Mouse (Mus musculus): ENCODE measurements around the gene Uqcr11.

Gene Uqcr11

DNA sequence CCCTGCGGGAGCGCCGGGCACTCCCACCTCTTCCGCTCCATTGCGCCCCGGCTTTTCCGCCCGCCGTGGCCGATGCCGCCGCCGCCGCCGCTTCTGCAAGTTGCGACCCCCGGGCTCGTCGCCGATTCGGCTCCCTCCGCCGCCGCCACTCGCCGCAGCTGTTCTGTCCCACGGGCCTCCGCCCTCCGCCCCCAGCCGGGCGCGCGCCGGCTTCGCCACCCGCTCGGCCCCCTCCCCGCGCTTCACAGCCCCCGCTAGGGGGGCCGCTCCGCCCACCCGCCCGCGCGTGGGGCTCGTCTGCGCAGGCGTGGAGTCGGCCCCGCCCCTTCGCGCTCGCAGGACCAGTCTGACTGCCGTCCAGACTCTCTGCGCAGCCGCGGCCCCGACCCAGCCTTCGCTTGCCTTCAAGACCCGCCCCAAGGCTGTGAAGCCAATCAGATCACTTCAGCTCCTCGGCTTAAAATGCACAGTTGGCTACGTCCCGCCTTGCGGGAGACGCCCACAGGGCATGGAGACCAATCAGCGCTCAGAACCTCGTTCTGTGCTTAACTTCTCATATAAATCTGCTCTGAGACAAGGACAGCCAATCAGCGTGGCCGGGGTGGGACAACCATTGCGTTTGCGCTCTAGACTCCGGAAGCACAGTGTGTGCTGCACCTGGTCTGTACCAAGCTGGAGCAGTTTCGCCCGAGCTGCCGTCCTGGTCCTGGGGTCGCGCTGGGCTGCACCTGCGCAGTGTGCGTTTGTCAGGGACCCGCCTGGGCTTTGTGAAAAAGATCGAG lies 7.2 kb downstream of the Uqcr11 start, which contains the start of gene Mbd3:
Gene Mbd3, minus strand, starts transcription at position 360 of the 782 bp plus-strand sequence.
- DNase-seq (ENCODE audit: low spot score in 2 of 2): peak; percentile 92 to 99

DNA sequence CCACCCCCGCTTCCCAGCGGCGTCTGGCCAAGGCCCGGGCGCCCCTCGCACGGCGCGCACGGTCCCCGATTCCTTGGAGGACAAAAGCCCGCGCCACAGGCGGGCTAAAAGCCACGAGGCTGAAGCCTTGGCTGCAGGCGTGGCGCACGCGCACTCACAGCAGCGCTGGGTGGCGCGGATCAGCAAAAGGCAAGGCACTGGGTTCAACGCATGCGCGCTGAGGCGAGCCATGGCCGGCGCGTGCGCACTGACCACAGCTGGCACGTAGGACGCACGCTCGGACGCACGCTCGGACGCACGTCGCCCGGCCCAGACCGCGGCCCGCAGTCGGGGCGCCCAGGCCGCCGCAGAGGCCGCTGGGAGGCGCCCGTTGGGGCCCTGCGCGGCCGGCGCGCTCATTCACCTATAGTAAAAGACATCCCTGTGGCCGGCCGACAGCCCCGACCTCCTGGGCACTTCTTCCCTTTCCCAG lies 7.9 kb downstream of the Uqcr11 start:
- DNase-seq (ENCODE audit: low spot score in 2 of 2): peak; percentile 89 to 97

DNA sequence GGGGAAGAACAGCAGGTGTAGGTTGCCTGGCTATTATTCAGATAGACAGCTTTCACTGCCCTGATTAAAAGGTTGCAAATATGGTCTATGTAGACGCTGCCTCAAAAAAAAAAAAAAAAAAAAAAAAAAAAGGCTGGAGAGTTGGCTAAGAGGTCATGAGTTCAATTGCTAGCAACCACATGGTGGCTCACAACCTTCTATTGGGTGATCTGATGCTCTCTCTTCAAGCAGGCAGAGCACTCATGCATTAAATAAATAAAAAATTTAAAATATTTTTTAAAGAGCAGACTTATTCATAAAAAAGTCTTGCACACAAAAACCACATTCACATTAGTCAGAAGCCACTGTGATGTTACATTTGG lies 8.5 kb downstream of the Uqcr11 start:
- DNase-seq (ENCODE audit: low spot score in 2 of 2): no peak

GRCm38 (mm10) chr10:80397524-80398173 lies 9.0 kb downstream of the Uqcr11 start:
- DNase-seq (ENCODE audit: low spot score in 2 of 2): no peak

DNA sequence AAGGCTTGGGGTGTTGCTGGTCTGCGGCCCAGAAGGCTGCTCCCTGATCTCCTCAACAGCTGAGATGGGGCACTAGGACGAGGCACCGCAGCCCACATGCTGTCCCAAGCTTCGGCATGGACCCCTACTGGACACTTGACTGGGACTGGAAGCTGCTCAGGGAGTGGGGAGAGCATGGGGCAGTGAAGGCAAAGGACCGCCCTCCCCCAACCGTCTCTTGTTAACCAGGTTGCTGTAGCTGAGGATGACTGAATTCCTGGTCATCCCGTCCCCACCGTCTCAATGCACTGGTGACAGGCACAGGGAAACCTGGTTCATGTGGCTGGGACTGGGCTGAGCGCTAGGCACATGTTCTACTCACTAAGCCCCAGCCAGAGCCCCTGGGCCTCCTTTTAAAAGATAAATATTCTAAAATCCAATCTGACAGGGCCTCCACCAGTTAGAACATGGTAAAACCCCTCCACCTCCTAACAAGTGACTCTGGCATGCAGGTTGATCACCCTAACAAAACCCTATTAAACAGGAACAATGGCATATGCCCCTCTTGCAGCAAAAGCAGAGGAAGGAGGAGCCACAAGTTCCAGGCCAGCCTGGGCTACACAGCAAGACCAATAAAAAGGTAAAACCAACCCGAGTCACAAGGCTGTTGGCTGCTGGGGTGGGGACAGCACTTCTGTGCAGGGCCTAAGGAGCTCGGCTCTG lies 9.7 kb downstream of the Uqcr11 start:
- DNase-seq (ENCODE audit: low spot score in 2 of 2): no peak

- DNase-seq (ENCODE audit: low spot score in 2 of 2): no peak
These were observed 11.5 kb downstream of the Uqcr11 start for GRCm38 (mm10) chr10:80395025-80395627.

DNA sequence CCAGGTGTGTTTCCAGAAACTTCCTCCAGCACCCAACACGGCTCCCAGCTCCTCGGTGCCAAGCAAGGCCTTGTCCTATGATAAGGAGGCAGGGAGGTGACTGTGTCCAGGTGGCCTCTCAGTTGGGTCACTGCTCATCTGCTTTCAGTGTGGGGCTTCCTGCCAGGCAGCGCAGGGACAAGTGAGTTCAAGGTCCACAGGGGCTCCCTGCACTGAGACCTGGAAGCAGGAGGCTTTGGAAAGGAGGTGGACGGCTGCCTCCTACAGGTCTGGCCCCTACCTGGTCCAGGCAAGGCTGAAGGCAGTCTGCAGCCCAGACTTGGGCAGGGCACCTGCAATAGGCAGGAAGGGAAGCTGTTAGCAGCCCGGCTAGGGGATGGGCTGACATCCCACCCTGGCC lies 13.9 kb downstream of the Uqcr11 start:
- no peak for DNase-seq (ENCODE audit: low spot score in 2 of 2)

GRCm38 (mm10) chr10:80390697-80391096 lies 15.9 kb downstream of the Uqcr11 start:
- DNase-seq (ENCODE audit: low spot score in 2 of 2): no peak

DNA sequence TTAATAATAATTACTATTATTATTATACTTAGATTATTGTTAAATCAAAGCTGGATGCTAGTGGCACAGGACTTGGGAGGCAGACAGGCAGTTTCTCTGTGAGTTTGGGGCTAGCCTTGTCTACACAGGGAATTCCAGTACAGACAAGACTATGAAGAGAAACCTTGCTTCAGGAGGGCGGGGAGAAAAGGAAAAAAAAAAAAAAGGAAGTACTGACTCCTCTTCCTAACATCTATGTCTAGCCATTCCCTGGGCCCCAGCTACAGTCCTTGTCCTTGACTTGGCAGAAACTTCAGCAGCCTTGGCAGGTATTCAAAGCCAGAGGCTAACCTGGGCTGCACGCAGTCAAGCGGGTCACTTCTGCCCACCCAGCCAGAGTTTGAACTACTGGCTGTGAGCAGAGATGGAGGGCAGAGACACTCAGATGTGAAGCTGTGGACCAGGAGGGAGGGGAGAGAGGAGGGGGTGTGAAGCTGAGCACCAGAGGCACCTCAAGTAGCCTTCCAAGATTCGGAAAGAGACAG lies 17.4 kb downstream of the Uqcr11 start:
- no peak for DNase-seq (ENCODE audit: low spot score in 2 of 2)

DNA sequence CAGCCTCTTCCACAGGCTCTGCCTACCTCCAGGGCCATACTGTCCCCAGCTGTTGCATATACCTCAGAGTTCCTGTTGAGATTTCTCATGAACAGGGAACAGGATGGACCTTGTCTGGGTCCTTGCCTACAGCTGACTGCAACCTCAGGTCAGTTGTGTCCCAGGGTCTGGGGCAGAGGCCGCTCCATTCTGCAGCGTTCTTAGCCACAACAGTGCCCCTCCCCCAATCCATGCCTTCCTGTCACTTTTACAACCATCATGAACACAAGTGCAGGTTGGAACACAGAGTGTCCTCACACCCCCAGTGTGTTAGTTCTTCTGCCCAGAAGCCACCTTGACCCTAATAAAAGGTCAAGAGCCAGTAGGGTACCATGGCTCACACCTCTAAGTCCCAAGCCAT lies 17.9 kb downstream of the Uqcr11 start:
- DNase-seq (ENCODE audit: low spot score in 2 of 2): no peak

GRCm38 (mm10) chr10:80387522-80387959 lies 19.1 kb downstream of the Uqcr11 start, which contains the start of gene Mex3d:
Gene Mex3d, minus strand, starts transcription at chr10:80387659.
- peak; percentile 70 to 79 for DNase-seq (ENCODE audit: low spot score in 2 of 2)

DNA sequence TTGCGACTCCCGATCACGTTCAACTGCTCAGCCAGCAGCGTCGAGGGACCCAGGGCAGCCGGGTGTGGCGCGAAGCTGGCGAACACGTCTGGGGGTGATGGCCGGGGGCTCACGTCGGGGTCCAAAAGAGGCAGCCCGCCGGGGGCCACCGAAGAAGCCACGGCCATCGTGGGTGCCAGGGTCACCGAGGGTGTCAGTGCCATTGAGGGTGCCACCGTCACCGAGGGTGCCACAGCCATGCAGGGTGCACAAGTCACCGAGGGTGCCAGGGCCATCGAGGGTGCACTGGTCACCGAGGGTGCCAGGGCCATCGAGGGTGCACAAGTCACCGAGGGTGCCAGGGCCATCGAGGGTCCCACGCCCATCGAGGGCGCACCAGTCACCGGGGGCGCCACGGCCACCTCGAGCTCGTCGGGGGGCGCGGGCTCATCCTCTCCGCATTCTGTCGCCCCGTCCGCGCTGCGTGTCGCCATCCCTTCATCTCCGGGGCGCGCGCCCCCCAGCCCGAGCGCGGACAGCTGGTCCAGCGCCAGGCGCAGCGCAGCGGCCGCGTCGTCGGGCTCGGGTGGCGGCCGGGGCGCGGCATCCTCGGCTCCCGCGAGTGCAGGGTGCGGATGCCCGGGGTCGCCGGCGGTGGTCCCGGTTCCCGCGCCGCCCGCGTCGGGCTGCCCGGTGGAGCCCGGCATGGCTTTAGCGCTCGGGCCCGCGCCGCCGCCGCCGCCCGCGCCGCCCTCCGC lies 19.7 kb downstream of the Uqcr11 start:
- DNase-seq (ENCODE audit: low spot score in 2 of 2): no peak

- DNase-seq (ENCODE audit: low spot score in 2 of 2): no peak
These were observed 20.6 kb downstream of the Uqcr11 start for GRCm38 (mm10) chr10:80385811-80386734.

DNA sequence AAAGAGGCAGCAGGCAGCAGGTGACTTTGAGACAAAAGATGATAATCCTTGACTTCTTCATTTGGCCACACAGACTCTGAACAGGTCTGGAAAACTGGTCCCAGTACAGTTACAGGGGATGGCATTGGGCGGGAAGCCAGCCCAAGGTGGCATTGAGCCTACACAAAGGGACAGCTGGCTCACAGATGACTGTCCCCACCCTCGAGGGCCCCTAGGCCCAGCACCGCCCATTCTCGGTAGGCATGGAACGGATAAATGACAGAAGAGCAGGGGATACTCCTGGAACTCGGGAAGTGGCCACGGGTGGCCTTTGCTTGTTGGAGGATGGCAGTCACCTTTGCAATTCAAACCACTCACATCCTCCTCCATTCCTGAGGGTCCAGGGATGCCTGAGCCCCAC lies 21.3 kb downstream of the Uqcr11 start:
- no peak for DNase-seq (ENCODE audit: low spot score in 2 of 2)

DNA sequence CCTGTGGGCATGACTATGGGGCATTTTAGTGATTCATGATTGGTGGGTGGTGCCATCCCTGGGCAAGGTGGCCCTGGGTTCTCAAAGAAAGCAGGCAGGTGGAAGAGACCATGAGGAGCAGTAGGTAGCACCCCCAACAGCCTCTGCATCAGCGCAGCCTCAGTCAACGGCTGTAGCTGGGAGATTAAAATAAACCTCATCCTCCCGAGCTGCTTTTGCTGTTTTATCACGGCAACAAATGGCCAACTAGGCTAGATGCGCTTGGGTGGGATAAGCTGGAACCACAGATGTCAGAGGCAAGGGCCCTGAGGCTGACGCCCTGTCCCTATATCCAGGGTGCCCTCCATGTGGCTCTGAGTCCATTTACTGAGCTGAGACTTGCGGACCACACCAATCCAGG lies 21.9 kb downstream of the Uqcr11 start:
- DNase-seq (ENCODE audit: low spot score in 2 of 2): no peak

- no peak for DNase-seq (ENCODE audit: low spot score in 2 of 2)
These were observed 22.5 kb downstream of the Uqcr11 start for GRCm38 (mm10) chr10:80384115-80384639.

- DNase-seq (ENCODE audit: low spot score in 2 of 2): no peak
These were observed 23.2 kb downstream of the Uqcr11 start for GRCm38 (mm10) chr10:80383431-80383830.

DNA sequence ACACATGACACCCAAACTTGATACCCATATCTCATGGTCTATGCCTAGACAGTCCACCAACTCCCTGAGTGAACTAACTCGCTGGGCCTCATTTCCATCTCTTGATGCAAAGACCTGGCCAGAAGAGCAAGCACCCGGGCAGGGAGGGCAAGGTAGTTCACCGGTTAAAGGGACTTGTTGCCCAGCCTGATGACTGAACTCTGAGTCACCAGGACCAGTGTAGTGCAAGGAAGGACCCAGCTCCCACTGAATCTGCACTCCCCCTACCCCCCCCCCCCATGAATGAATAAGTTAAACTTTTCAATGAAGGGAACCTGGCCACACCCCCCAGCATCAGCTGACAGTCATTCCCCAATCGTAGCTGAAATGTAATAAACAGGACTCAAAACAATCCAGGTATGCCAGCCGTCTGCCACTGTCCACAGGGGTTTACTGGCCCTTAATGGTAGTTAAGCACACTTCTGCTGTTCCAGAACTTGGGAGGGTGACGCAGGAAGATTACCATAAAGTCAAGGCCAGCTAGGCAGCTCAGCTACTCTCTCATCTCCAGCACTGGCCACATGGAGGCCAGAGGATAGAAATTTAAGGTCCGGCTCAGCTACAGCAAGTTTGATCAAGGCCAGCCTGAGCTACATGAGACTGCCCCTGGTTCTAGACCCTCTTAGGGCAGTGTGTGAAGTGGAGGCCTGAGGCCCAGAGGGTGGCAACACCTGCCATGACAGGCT lies 23.8 kb downstream of the Uqcr11 start:
- DNase-seq (ENCODE audit: low spot score in 2 of 2): no peak

- DNase-seq (ENCODE audit: low spot score in 2 of 2): no peak
These were observed 28.9 kb downstream of the Uqcr11 start for GRCm38 (mm10) chr10:80377716-80378115.
